Mouse (Mus musculus): ENCODE data around the gene Tfpt. TPM values are rescaled to one million over a fixed set of nuclear protein-coding genes. Genes with fewer than 3 reads are reported as not detected.
"Not testable (repeated sequence)": the region's sequence is repeated elsewhere in the genome, so short reads cannot be mapped to it uniquely, and the experiment has no call there.

Tfpt gene
- polyA plus RNA-seq, 1 experiment from 2014 or later: 37.2 TPM

DNA sequence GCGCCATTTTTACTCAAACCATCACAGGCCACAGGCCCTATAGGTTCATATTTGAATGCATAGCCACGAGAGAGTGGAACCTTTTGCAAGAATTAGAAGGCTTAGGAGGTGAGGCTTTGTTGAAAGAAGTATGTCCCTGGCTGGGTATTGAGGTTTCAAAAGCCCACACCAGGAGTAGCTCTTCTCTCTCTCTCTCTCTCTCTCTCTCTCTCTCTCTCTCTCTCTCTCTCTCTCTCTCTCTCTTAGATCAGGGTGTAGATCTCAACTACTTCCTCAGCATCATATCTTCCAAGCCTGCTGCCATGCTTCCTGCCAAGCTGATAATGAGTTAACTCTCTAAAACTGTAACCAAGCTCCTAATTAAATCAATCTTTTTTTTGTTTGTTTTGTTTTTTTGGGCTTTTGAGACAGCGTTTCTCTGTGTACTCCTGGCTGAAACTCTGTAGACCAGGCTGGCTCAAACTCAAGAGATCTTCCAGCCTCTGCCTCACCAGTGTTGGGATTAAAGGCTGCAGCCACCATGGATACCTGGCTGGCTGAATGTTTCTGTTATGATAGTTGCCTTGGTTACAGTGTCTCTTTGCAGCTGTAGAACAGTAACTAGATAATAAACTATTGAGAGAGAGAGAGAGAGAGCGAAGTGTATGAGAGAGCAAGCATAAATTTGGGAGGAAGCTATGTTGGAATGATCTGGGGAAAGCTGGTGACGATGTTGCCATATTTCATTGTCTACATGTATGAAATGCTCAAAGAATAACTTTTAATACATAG lies 53.2 kb downstream of the Tfpt start:
- Histone ChIP-seq H3K27me3 (ENCODE audit: control insufficient read depth, insufficient read depth, low read depth, low read length) (no peaks in the 10 kb centered on the region), H3K9ac (ENCODE audit: low read depth, low read length) (no peak overlapping the region), H3K9me3 (replicated peaks; ENCODE audit: control insufficient read depth, low read length, poor library complexity, severe bottlenecking) (no peaks in the 10 kb centered on the region), H3K36me3 (ENCODE audit: control insufficient read depth, insufficient read depth, low read length) (no peaks in the 10 kb centered on the region), H3K4me2 (ENCODE audit: low read length) (no peak overlapping the region), H3K27ac (ENCODE audit: low read length) (no peak overlapping the region), H3K4me1 (ENCODE audit: control insufficient read depth, insufficient read depth, low read length) (no peaks in the 10 kb centered on the region), H3K4me3 (ENCODE audit: low read depth, low read length) (no peak overlapping the region)
- WGBS: 80% methylated on average over 5 of the region's 5 CpGs
- no peak for ATAC-seq

DNA sequence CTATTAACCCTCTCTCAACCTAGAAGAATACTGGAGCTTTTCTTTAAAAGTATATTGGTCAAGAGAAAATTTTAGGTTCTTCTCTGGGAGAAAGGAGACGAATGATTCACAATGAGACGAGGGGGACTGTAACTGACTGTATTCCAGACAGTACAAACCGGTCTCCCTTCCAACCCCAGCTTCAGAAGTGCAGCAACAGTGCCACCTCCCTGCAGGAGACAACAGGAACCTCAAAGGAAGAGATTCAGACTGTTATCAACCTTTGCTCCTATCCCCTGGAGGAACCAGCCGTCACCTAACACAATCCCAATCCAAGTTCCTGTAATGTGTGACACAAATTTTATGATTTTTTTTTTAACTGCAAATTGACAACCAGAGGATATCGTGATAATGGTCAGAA lies 55.5 kb downstream of the Tfpt start:
- Histone ChIP-seq H3K4me3 (ENCODE audit: low read depth, low read length) (no peak overlapping the region), H3K27me3 (ENCODE audit: control insufficient read depth, insufficient read depth, low read depth, low read length) (no peaks in the 10 kb centered on the region), H3K9ac (ENCODE audit: low read depth, low read length) (no peak overlapping the region), H3K4me1 (ENCODE audit: control insufficient read depth, insufficient read depth, low read length) (no peaks in the 10 kb centered on the region), H3K27ac (ENCODE audit: low read length) (no peak overlapping the region), H3K36me3 (ENCODE audit: control insufficient read depth, insufficient read depth, low read length) (no peaks in the 10 kb centered on the region), H3K4me2 (ENCODE audit: low read length) (no peak overlapping the region), H3K9me3 (replicated peaks; ENCODE audit: control insufficient read depth, low read length, poor library complexity, severe bottlenecking) (no peaks in the 10 kb centered on the region)
- 62% methylated on average over 5 of the region's 5 CpGs for WGBS
- no peak for ATAC-seq

DNA sequence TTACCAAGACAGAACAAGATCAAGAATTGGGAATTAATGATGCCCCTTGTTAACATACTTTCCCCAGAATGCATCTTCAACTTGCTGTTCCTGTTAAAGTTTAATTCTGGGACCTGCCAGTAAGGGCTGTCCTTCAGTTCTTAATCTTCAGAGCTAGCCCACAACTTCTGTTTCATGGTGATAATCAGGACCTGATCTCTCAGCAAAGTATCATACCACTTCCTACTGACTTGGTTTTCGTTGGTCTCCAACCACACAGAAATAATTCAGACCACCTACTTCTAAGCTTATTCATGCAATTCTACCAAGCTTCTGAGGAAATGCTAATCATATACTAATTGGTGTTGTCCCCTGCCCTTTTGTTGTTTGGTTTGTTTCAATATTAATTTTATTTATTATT lies 57.9 kb downstream of the Tfpt start:
- ATAC-seq: no peak
- no peak overlapping the region for H3K4me2 ChIP-seq (ENCODE audit: low read length)
- no peaks in the 10 kb centered on the region for H3K4me1 ChIP-seq (ENCODE audit: control insufficient read depth, insufficient read depth, low read length)
- no peak overlapping the region for H3K4me3 ChIP-seq (ENCODE audit: low read depth, low read length)
- H3K9me3 ChIP-seq (replicated peaks; ENCODE audit: control insufficient read depth, low read length, poor library complexity, severe bottlenecking): no peaks in the 10 kb centered on the region
- no peaks in the 10 kb centered on the region for H3K36me3 ChIP-seq (ENCODE audit: control insufficient read depth, insufficient read depth, low read length)
- WGBS: 73% methylated on average over 1 of the region's 1 CpGs
- H3K27me3 ChIP-seq (ENCODE audit: control insufficient read depth, insufficient read depth, low read depth, low read length): no peaks in the 10 kb centered on the region
- H3K9ac ChIP-seq (ENCODE audit: low read depth, low read length): no peak overlapping the region
- no peak overlapping the region for H3K27ac ChIP-seq (ENCODE audit: low read length)

- not testable (repeated sequence) for H3K36me3 ChIP-seq (ENCODE audit: control insufficient read depth, insufficient read depth, low read length); H3K27ac ChIP-seq (ENCODE audit: low read length); H3K9ac ChIP-seq (ENCODE audit: low read depth, low read length); H3K4me1 ChIP-seq (ENCODE audit: control insufficient read depth, insufficient read depth, low read length); H3K4me3 ChIP-seq (ENCODE audit: low read depth, low read length); H3K27me3 ChIP-seq (ENCODE audit: control insufficient read depth, insufficient read depth, low read depth, low read length); H3K9me3 ChIP-seq (replicated peaks; ENCODE audit: control insufficient read depth, low read length, poor library complexity, severe bottlenecking); ATAC-seq; H3K4me2 ChIP-seq (ENCODE audit: low read length)
- 96% methylated on average over 3 of the region's 3 CpGs for WGBS
Measured at GRCm38 (mm10) chr7:3570580-3570979, 59.1 kb downstream of the Tfpt start.

Small RNA genes within 50 kb of the gene (microRNA-seq; reads per million reads assigned to microRNA genes)
- gene Gm25100 (not detected), gene Mir3572 (3.3 reads per million, percentile 16 among the genes with 10 or more reads in this experiment)

Other genes with a start within 250 kb of the Tfpt start
- gene Cacng8, start 239.2 kb downstream of the Tfpt start, polyA plus RNA-seq (2015; fragmentation: Nextera tagmentation; extraction: Ambion mirVana): 13.3 and 17.3 TPM in 2 replicates
- 0.10 TPM in 1 of 2 replicates, not detected in the other for gene Cacng6, start 205.7 kb downstream of the Tfpt start, polyA plus RNA-seq (2015; fragmentation: Nextera tagmentation; extraction: Ambion mirVana)
- not detected in 2 replicates for gene Tarm1, start 127.3 kb downstream of the Tfpt start, polyA plus RNA-seq (2015; fragmentation: Nextera tagmentation; extraction: Ambion mirVana)
- 0.43 and 0.72 TPM in 2 replicates for gene Oscar, start 13.8 kb downstream of the Tfpt start, polyA plus RNA-seq (2015; fragmentation: Nextera tagmentation; extraction: Ambion mirVana)
- gene Ndufa3, start 12.6 kb downstream of the Tfpt start, polyA plus RNA-seq (2015; fragmentation: Nextera tagmentation; extraction: Ambion mirVana): 375 and 400 TPM in 2 replicates
- 86.7 and 89.1 TPM in 2 replicates for gene Prpf31, start 56 bp upstream of the Tfpt start, polyA plus RNA-seq (2015; fragmentation: Nextera tagmentation; extraction: Ambion mirVana)
- gene Cnot3, start 15.3 kb upstream of the Tfpt start, polyA plus RNA-seq (2015; fragmentation: Nextera tagmentation; extraction: Ambion mirVana): 37.4 and 38.9 TPM in 2 replicates
- gene Leng1, start 35.9 kb upstream of the Tfpt start, polyA plus RNA-seq (2015; fragmentation: Nextera tagmentation; extraction: Ambion mirVana): 12.6 and 13.2 TPM in 2 replicates
- 4.5 and 4.9 TPM in 2 replicates for gene Tmc4, start 47.6 kb upstream of the Tfpt start, polyA plus RNA-seq (2015; fragmentation: Nextera tagmentation; extraction: Ambion mirVana)
- gene Tsen34, start 62.9 kb upstream of the Tfpt start, polyA plus RNA-seq (2015; fragmentation: Nextera tagmentation; extraction: Ambion mirVana): 262 and 285 TPM in 2 replicates
- 102 and 118 TPM in 2 replicates for gene Mboat7, start 63.6 kb upstream of the Tfpt start, polyA plus RNA-seq (2015; fragmentation: Nextera tagmentation; extraction: Ambion mirVana)
- gene Rps9, start 74.1 kb upstream of the Tfpt start, polyA plus RNA-seq (2015; fragmentation: Nextera tagmentation; extraction: Ambion mirVana): 646 and 689 TPM in 2 replicates
- gene Pirb, start 90.5 kb upstream of the Tfpt start, polyA plus RNA-seq (2015; fragmentation: Nextera tagmentation; extraction: Ambion mirVana): 0.23 and 0.31 TPM in 2 replicates
- not detected in 2 replicates for gene Gm15448, start 195.8 kb upstream of the Tfpt start, polyA plus RNA-seq (2015; fragmentation: Nextera tagmentation; extraction: Ambion mirVana)
- gene Pira2, start 215.1 kb upstream of the Tfpt start, polyA plus RNA-seq (2015; fragmentation: Nextera tagmentation; extraction: Ambion mirVana): 0.11 TPM in 1 of 2 replicates, not detected in the other

Data from midbrain, embryonic 16.5 days (tissue).